Comparison of ENCODE assay signal across 10 mouse cellular contexts in genomic region chr2:146310291-146310690, GRCm38 (mm10).
A peak's percentile ranks its signal among the peaks of the same experiment; 100 is the strongest.
DNase-seq lines count a peak whose midpoint lies in the region; ATAC-seq and TF ChIP-seq lines count a peak whose summit lies in the region.
"Had no signal": no experiment of that assay in that cellular context is flagged by ENCODE, and none has a peak within 500 bp of the region (broad histone marks: within the 10 kb centered on the region; RNA-seq: fewer than 3 reads in every experiment).

No protein-coding gene starts in this region.

- H3K27ac ChIP-seq in midbrain, postnatal 0 days (ENCODE audit: low read depth, low read length) = no peak overlapping the region
- no peak overlapping the region for H3K27ac ChIP-seq in midbrain, embryonic 11.5 days (ENCODE audit: low read depth, low read length)
- no peak overlapping the region for H3K27ac ChIP-seq in hindbrain, embryonic 16.5 days (ENCODE audit: low read depth, low read length)
- H3K27ac ChIP-seq: limb, embryonic 12.5 days had no signal

- no peaks in the 10 kb centered on the region for H3K27me3 ChIP-seq in midbrain, postnatal 0 days (ENCODE audit: insufficient read depth, low read length)
- no peaks in the 10 kb centered on the region for H3K27me3 ChIP-seq in midbrain, embryonic 11.5 days (ENCODE audit: control insufficient read depth, insufficient read depth, low read length)
- no peaks in the 10 kb centered on the region for H3K27me3 ChIP-seq in hindbrain, embryonic 16.5 days (replicated peaks; ENCODE audit: control insufficient read depth, insufficient read depth, low read length)
- H3K27me3 ChIP-seq: limb, embryonic 12.5 days had no signal

- WGBS in midbrain, postnatal 0 days = 49% methylated on average over 6 of the region's 6 CpGs
- WGBS in midbrain, embryonic 11.5 days = 68% methylated on average over 6 of the region's 6 CpGs
- 37% methylated on average over 6 of the region's 6 CpGs for WGBS in hindbrain, embryonic 16.5 days

- ATAC-seq in midbrain, postnatal 0 days (ENCODE audit: low FRiP score) = no peak; the same call in 1 of the 2 replicates
- ATAC-seq in midbrain, embryonic 11.5 days (ENCODE audit: low FRiP score) = no peak
- ATAC-seq in hindbrain, embryonic 16.5 days = peak; percentile 82
- 0 out of 2 replicates have a peak, but pooled peaks have one; percentile 10 for ATAC-seq in megakaryocyte, adult 5-6 weeks (ENCODE audit: poor library complexity, severe bottlenecking)

- no peaks in the 10 kb centered on the region for H3K4me1 ChIP-seq in midbrain, postnatal 0 days (ENCODE audit: insufficient read depth, low read length)
- H3K4me1 ChIP-seq in midbrain, embryonic 11.5 days (ENCODE audit: control insufficient read depth, insufficient read depth, low read length) = peaks cover 3% of the 10 kb centered on the region; the same call in 1 of the 2 replicates
- no peaks in the 10 kb centered on the region for H3K4me1 ChIP-seq in hindbrain, embryonic 16.5 days (ENCODE audit: control insufficient read depth, insufficient read depth, low read depth, low read length)

- no peaks in the 10 kb centered on the region for H3K36me3 ChIP-seq in midbrain, postnatal 0 days (ENCODE audit: insufficient read depth, low read length)
- no peaks in the 10 kb centered on the region for H3K36me3 ChIP-seq in midbrain, embryonic 11.5 days (ENCODE audit: control insufficient read depth, insufficient read depth, low read length)
- no peaks in the 10 kb centered on the region for H3K36me3 ChIP-seq in hindbrain, embryonic 16.5 days (ENCODE audit: control insufficient read depth, insufficient read depth, low read length)
- H3K36me3 ChIP-seq: limb, embryonic 12.5 days had no signal

- no peak overlapping the region for H3K4me3 ChIP-seq in midbrain, postnatal 0 days (ENCODE audit: low read depth, low read length)
- no peak overlapping the region for H3K4me3 ChIP-seq in midbrain, embryonic 11.5 days (ENCODE audit: low read depth, low read length)
- H3K4me3 ChIP-seq in hindbrain, embryonic 16.5 days (ENCODE audit: low read length) = no peak overlapping the region
- H3K4me3 ChIP-seq: erythroblast, embryonic 14.5 days; limb, embryonic 12.5 days had no signal

- H3K9ac ChIP-seq in midbrain, postnatal 0 days (replicated peaks; ENCODE audit: low read length, poor library complexity, severe bottlenecking) = no peak overlapping the region
- H3K9ac ChIP-seq in midbrain, embryonic 11.5 days (ENCODE audit: low read length) = no peak overlapping the region
- no peak overlapping the region for H3K9ac ChIP-seq in hindbrain, embryonic 16.5 days (ENCODE audit: low read depth, low read length)
- H3K9ac ChIP-seq: limb, embryonic 12.5 days had no signal

- H3K4me2 ChIP-seq in midbrain, postnatal 0 days (ENCODE audit: low read depth, low read length, poor library complexity, severe bottlenecking) = no peak overlapping the region
- no peak overlapping the region for H3K4me2 ChIP-seq in midbrain, embryonic 11.5 days
- no peak overlapping the region for H3K4me2 ChIP-seq in hindbrain, embryonic 16.5 days (ENCODE audit: low read length)
- H3K4me2 ChIP-seq: limb, embryonic 12.5 days had no signal

- no peak for TF ChIP-seq CTCF in midbrain, postnatal 0 days (IDR thresholded peaks at IDR 0.05)

- H3K9me3 ChIP-seq in midbrain, postnatal 0 days (ENCODE audit: low read length) = no peaks in the 10 kb centered on the region
- H3K9me3 ChIP-seq in midbrain, embryonic 11.5 days (ENCODE audit: control insufficient read depth, low read length) = no peaks in the 10 kb centered on the region
- H3K9me3 ChIP-seq in hindbrain, embryonic 16.5 days (ENCODE audit: control insufficient read depth, low read length) = no peaks in the 10 kb centered on the region
- H3K9me3 ChIP-seq: limb, embryonic 12.5 days had no signal

- intact Hi-C loops in heart, postnatal 36 days (cut with DNase I) = no loop called here

- DNase-seq in midbrain, postnatal 0 days (ENCODE audit: low spot score) = peak; percentile 78
- no peak for DNase-seq in midbrain, embryonic 11.5 days (ENCODE audit: low spot score, missing footprints)
- DNase-seq in cerebellum, adult 18-20 months = peak; percentile 78 to 87
- no peak for DNase-seq in gastrocnemius, postnatal 4 days (ENCODE audit: low spot score in 2 of 2)
- DNase-seq in urinary bladder, postnatal 36 days (ENCODE audit: low spot score in 2 of 2) = no peak
- DNase-seq in heart, postnatal 36 days = no peak

Comparison
In these comparisons a context has a peak if more than half of its experiments do, and no peak if none do; other contexts are left out.
1. DNase-seq: peak in midbrain, postnatal 0 days (single experiment) and cerebellum, adult 18-20 months (2 of 2); none in midbrain, embryonic 11.5 days (single experiment), gastrocnemius, postnatal 4 days (0 of 2), urinary bladder, postnatal 36 days (0 of 2) and heart, postnatal 36 days (0 of 2).
2. ATAC-seq: peak in hindbrain, embryonic 16.5 days (single experiment) and megakaryocyte, adult 5-6 weeks (single experiment); none in midbrain, postnatal 0 days (single experiment) and midbrain, embryonic 11.5 days (single experiment).